Mouse (Mus musculus) megakaryocyte-erythroid progenitor cell, adult 5 weeks (primary cell): ENCODE measurements around the gene Lca5l. TPM values are rescaled to one million over a fixed set of nuclear protein-coding genes. Genes with fewer than 3 reads are reported as not detected.

Experiments
- polyA plus RNA-seq: library from polyadenylated mRNA; stranded (reverse); fragments of >175 nt; gene quantifications from 2 replicates; pipeline ENCODE4 v1.2.3, GENCODE M21; 2012

Gene Lca5l
- 0.04 and 0.07 TPM in 2 replicates for polyA plus RNA-seq

DNA sequence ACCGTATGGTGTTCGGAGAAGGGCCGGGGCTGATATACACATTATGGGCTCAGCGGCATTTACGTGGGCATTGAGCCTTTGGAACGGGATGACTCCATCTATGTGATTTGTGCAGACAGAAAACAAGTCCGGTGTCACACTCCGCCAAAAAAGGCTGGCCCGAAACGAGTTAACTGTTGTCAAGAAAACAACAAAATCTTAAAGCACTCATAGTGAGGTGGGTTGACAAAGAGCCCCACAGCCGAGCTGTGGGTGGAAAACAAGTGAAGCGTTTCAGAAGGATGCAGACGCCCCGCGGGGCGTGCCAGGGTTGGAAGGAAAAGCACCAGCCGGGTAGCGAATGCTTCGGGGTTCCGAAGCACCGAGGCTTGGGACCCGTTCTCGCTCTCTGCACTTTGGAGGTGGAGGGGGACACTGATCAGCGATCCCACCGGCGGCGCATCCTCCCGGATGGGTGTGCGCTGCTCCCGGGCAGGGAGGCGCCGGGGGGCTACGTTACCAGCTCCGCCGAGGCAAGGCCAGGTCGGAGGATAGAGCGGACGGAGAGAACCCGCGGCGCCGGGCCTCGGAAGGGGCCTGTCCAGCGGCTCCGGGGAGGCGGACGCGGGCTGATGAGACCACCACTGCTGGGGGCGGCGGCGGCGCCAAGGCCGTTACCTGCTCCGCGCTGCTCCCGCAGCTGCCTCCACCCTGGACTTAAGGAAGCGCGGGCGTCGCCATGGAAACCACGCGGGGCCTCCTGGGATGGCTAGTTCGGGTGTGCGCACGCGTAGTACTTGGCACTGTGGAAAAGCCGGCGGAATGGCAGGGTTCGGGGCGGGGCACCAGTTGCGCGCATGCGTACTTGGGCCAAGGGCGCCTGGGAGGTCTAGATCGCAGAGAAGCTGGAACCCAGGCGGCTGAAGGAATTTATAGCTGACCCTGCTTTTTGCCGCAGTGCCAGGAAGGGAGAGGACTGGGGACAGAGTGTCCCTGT lies at the start of gene Lca5l:
Lca5l (minus strand) TSS at position 741 of the 976 bp plus-strand sequence.

GRCm38 (mm10) chr16:96235366-96235970 lies 43.4 kb upstream of the Lca5l start, which contains the start of gene B3galt5:
B3galt5 (plus strand) TSS chr16:96235801.

GRCm38 (mm10) chr16:96199913-96200701 lies 8.0 kb upstream of the Lca5l start, which contains the start of gene Sh3bgr:
Sh3bgr (plus strand) TSS chr16:96200450.

GRCm38 (mm10) chr16:96145110-96145800 lies 46.8 kb downstream of the Lca5l start, which contains the start of gene Wrb:
Wrb (plus strand) TSS chr16:96145407.

GRCm38 (mm10) chr16:96127657-96128344 lies 64.3 kb downstream of the Lca5l start, which contains the start of gene Hmgn1:
Hmgn1 (minus strand) TSS chr16:96127729.

Other genes with a start within 250 kb of the Lca5l start
- gene Psmg1, start 201.3 kb downstream of the Lca5l start, polyA plus RNA-seq = 75.2 and 100 TPM in 2 replicates
- 5.1 and 5.3 TPM in 2 replicates for gene Brwd1, start 109.7 kb downstream of the Lca5l start, polyA plus RNA-seq
- gene Hmgn1, start 64.5 kb downstream of the Lca5l start, polyA plus RNA-seq = 59.5 and 99.0 TPM in 2 replicates
- gene Wrb, start 46.9 kb downstream of the Lca5l start, polyA plus RNA-seq = 2.8 and 3.0 TPM in 2 replicates
- gene Sh3bgr, start 8.2 kb upstream of the Lca5l start, polyA plus RNA-seq = 0.05 TPM in 1 of 2 replicates, not detected in the other
- 0.01 and 0.02 TPM in 2 replicates for gene B3galt5, start 43.5 kb upstream of the Lca5l start, polyA plus RNA-seq